Mouse (Mus musculus) 3T3-L1 (cell line): ENCODE measurements around the gene Mrps35.
A peak's percentile ranks its signal among the peaks of the same experiment; 100 is the strongest.

Source experiments
- DNase-seq: peaks from one replicate; pipeline ENCODE4 v3.0.0-alpha.2; 2015; ENCODE audit warnings: low read depth, low spot score

Mrps35 gene

GRCm38 (mm10) chr6:147029591-147029990, 13.0 kb upstream of the Mrps35 start:
- no peak for DNase-seq

DNA sequence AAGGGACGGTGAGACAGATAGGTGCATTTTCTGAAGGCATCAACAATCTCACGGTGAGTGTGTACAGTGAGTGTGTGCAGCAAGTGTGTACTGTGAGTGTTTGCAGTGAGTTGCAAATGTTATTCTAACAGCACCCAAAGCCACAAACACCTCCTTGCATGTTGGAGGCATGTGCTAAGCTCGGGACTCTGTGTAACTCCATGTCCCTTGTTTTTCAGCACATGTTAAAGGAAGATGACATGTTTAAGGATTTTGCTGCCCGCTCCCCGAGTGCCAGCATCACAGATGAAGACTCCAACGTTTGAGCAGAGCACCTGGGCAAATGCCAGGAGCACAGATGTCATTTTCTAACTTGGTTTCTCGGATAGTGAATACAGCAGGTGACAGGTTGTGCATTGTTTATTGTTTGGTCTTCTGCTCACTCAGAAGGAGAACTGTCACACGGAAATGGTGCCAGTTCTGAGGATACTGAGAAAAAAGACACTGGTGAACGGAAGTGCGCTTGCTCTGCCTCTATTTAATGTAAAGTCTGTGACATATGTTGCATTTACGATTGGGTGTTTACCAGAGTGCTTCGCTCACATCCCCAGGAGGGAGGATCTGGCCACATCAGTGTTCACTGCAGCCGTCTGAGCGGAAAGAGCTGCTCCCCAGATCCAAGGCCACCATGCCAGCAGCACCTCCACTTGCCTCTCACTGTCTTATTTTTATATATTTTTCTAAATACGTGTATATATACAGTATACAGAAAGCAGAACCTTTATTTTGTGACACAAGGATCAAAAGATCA, 12.3 kb upstream of the Mrps35 start:
- DNase-seq = no peak

DNA sequence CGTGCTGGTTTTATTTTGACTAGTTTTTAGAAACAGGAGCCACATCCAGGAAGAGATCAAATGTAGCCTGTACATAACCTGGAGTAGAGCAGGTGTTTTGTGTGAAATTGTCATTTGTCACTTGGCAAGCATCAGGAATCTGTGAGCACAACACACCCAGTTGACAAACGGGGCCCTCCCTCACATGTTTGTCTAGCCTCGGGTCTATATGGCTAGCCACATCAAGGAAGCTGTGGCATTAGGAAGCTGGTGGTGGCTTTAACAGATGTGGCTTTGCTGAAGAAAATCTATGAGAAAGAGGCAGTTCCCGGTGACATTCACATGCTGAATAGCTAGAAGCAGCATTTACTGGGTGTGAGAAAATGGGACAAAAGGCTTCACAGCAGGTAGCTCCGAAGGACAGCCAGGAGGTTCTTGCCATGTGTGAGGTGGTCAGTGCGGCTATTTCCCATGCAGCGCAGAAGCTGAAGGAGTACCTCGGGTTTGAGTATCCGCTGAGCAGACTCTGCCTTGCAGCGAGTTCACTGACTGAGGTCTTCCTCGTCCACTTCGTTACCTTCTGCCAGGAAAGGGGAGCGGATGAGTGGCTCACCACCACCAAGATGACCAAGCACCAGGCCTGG, 10.2 kb upstream of the Mrps35 start, which contains the start of gene Rep15:
Gene Rep15, plus strand, starts transcription at position 282 of the 623 bp plus-strand sequence.
- DNase-seq = no peak

DNA sequence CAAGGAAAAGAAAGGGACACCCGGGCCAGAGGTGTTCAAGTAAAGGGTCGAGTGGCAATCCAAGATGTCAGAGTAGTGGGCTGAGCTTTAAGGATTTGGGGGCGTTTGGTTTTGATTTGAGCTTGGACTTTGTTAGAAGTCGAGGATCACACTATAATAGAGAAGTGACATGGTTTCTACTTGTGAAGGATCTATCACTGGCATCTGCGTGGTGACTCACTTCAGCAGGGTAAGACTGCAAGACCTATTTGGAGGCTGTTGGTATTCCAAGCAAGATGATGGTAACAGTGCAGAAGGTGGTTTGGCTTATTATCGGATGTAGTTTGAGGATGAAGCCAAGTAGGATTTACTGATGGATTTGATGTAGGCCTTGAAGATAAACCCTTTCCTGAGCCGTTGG, 1.1 kb downstream of the Mrps35 start:
- DNase-seq = peak; percentile 33

DNA sequence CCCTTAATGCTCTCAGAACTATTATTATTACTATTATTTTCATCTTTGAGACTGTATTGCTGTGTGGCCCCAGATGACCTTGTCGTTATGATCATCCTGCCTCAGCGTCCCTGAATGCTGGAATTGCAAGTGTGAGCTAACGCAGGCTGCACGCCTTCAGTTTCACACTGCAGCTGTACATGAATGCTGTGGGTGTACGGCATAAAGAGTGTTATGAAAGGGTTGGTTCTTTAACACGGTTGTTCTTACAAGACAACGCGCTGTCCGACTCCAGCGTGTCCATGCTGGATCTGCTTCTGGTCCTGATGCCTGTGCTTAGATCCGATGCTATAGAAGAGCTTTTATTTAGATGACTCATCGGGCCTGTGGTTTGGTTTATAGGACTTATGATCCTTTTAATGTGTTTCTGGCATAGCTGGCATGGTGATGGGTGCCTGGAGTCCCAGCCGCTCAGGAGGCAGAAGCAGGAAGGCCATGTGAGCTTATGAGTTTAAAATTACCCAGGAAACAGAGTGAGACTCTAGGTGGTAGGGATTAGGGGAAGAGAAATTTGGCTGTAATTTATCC, 6.8 kb downstream of the Mrps35 start:
- peak; percentile 66 for DNase-seq

DNA sequence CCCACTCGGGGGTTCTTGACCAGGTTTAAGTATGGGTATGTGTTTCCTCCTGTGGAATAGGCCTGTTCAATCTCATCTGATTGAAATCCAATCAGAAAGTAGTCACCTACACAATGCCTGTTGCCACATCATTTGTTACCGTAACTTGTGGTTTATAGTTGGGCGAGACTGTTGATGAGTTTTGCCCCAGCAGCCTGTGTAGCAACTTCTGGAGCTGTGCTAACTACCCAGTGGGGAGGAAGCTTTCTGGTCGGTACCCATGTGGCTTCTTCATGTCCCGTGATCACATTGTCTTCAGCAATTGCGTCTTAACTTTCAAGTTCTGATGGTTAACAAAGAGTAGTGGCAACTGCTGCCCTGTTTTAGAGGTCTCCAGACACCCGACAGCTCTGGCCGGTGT, 9.1 kb downstream of the Mrps35 start:
- DNase-seq = no peak

DNA sequence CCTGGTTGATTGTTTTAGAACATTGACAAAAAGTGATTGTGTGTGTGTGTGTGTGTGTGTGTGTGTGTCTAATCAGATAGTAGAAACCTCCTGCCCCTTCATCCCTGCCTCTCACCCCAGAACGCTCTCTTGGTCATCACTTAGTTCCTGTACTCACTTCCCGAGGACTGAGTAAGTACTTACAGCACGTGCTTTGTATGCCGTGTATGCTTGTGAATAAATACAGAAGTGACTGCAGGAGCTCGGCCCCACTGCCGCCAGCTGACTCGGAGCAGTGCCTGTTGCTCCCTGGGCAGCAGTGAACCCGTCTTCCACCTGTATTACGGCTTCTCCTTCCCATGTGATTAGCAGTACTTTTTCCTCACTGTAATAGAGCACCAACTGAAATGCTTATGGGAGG, 9.9 kb downstream of the Mrps35 start:
- no peak for DNase-seq

DNA sequence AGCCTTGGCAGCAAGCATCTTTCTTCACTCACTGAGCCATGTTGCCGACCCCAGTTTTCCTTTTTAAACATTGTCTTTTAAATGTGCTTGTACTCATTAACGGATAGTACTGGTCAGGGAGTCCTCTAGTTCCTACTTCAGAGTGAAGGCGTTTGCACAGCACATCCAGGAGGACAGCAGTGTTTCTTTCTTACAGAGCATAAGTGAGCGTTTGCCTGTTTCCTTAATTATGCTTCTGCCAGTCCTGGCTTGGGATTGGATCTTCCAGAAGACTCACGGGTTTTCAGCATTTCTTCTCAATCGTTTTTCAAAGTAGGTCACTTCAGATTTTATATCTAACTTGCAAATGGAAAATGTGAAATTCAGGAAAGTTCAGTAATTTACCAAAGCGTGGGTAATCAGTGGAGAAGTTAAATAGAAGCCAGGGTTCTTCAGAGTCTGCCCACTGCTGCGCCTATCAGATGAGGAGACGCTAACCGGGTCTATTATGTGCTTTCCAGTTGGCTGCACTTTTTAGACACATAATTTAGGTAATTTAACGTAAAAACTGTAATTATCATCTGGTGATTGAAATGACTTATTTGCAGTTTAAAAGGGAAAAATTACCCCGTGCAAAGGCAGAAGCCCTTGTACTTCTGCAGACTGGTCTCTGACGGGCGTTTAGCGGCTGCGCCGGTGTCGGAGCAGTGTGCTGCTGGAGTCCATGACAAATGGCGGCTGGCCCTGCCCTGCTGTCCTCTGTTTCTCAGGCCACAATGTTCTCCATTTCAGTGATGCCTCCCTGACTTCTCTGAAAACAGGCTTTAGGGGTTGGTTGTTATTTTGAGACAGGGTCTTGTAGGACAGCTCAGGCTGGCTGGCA, 11.5 kb downstream of the Mrps35 start:
- DNase-seq = no peak

DNA sequence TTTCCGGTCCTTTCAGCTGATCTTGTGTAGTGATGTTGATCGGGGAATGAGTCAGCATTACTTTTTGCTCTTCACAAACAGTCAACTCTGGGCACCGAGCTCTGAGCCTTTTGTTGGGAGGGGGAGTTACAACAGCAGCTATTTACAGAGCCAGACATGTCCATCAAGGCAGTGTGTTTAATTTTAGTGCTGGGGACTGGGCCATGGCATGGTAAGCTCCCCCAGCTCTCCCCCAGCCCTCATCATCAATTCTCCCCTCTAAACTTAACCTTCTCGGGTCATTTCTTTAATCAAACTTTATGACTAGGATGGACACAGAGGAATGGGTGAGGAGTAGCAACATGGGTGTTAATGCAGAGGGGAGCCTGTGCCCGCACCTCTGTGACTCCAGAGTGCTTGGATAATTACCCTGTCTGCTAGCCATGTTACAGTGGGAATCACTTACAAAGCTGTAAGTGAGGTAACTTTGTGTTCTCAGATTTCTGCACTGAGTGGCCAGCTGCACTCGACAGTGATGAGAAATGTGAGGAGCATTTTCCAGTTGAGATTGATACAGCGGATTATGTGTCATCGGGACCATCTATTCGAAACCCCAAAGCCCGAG, 12.9 kb downstream of the Mrps35 start:
- DNase-seq = no peak

DNA sequence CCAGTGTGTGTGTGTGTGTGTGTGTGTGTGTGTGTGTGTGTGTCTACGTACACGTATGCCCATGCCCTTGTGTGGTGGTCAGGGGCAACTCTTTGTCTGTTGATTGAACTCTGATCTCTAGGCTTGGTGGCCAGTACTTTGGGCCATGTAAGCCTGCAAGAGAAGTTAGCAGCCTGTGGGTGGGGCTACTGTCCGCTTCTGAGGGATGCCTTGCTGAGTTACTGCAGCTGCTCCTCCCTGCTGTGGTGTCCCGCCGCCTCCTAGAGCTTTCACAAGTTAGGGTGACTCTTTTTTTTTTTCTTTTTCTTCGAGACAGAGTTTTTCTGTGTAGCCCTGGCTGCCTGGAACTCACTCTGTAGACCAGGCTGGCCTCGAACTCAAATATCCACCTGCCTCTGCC, 16.8 kb downstream of the Mrps35 start:
- DNase-seq = no peak

GRCm38 (mm10) chr6:147061630-147062029, 19.1 kb downstream of the Mrps35 start:
- DNase-seq = no peak

GRCm38 (mm10) chr6:147062034-147062433, 19.5 kb downstream of the Mrps35 start:
- no peak for DNase-seq

DNA sequence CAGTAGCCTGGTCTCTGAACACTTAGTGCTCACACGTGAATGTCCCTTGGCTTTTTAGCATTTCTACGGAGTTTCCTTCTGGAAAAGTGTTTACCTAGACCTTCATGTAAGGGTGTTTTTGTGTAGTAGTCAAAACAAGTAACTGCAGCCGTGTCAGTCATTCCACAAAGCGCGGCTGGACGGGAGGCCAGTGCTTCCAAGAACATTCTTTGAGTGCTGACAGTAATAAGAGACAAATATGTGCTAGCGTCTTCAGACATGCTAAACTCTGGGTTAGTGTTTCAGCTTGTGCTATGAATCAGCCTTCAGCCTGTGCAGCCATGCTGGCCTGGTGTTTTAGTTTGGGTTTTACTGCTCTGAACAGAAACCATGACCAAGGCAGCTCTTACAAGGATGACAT, 20.1 kb downstream of the Mrps35 start:
- no peak for DNase-seq

DNA sequence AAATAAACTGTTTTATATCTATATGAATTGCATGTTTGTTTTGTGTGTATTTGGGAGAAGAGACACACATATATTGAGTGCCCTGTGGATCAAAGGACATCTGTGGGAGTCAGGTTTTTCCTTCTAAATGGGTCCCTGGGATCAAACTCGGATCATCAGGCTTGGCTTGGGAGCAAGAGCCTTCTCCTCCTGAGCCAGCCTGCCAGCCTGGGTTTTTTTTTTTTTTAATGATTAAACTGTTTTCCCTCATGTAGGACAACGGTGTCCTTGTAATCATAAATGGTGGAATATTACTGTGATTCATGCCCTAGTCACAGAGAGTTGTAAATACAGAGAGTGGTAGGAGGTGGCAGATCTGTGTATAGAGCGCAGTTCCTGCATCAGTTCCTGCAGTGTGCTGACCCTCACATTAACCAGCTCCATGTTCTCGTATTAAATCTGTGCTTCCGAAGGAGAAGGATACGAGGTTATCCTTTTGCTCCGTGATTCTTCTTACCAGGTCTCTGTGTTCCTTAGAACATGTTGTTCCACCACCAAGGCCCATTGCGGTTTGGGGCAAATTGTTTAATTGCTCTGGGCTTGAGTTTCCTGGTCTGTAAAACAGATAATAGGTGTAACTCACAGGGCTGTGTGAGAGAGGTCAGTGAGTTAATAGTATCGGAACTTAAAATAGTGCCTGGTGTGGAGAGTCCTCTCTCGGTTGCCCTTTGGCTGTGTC, 21.8 kb downstream of the Mrps35 start:
- DNase-seq = no peak

GRCm38 (mm10) chr6:147064944-147065261, 22.3 kb downstream of the Mrps35 start:
- no peak for DNase-seq

DNA sequence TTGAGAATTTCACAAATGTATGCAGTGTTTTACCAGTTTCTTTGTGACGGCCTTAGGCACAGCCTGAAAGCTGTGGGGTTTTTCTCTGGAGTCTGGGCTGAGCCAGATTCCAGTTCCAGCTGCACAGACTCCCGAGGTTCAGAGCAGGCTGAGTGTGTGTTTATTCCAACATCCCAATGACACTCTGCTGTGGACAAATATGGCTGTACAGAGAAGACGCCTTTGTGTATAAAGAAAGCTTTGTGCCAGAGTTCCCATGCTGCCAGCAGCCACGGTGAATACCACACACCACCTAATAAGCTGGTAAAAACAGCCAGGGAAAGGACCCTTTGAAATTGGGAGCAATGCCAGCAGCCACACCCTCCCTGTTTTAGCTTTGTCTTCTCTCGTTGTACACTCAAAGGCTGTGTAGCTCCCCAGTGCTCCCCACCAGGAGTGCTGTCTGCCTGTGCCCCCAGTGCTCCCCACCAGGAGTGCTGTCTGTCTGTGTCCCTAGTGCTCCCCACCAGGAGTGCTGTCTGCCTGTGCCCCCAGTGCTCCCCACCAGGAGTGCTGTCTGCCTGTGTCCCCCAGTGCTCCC, 33.3 kb downstream of the Mrps35 start:
- no peak for DNase-seq

- no peak for DNase-seq
These were observed 34.3 kb downstream of the Mrps35 start for GRCm38 (mm10) chr6:147076878-147077277.

- no peak for DNase-seq
These were observed 37.4 kb downstream of the Mrps35 start for GRCm38 (mm10) chr6:147079919-147080318.

DNA sequence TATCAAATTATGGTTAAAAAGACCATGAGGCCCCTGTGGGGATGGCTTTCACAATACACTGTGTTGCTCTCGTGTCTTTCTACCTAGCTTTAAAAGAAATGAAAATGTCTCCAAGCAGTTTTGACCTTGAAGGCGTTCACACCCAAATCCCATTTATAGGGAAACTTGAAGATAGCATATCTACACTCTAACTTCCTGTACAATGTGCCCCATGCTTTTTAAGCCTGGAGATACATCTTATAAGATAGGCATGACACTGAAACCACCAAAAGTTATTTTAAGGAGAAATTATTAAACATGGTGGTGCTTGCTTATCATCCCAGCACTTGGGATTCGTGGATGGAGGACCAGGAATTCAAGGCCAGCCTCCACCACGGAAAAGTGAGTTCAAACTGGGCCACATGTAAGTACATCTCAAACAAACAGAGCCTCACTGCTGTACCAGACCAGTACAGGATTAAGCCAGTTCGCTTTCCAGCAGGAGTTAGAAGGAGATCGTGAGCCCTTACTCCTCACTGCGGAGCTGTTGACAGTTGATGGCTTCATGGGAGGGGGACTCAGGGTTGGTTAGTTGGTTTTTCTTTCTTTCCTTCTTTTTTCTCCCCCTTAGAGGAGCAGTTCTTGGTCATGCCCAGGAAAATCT, 43.0 kb downstream of the Mrps35 start:
- DNase-seq = no peak

GRCm38 (mm10) chr6:147086594-147087225, 44.1 kb downstream of the Mrps35 start, which contains the start of gene Mansc4:
Gene Mansc4, minus strand, starts transcription at chr6:147087032.
- DNase-seq = no peak
